Mouse (Mus musculus) thymus, adult 2 months (tissue): Measurements from ENCODE around the gene Thoc6.

ENCODE experiments used
- CTCF ChIP-seq: fragments of 200-500 bp; IDR thresholded peaks from 2 replicates; pipeline ENCODE4 v1.5.1; 2012; ENCODE audit warnings: mild to moderate bottlenecking, control low read depth, low read length, moderate library complexity, borderline replicate concordance; ENCODE audit not compliant: control insufficient read depth, poor library complexity, insufficient read depth; ENCODE audit errors: extremely low read depth
- POLR2A ChIP-seq: fragments of 200-500 bp; IDR thresholded peaks from 2 replicates; pipeline ENCODE4 v1.6.1; 2012; ENCODE audit warnings: mild to moderate bottlenecking, low read length, control low read depth, moderate library complexity; ENCODE audit not compliant: control insufficient read depth, poor library complexity, insufficient read depth; ENCODE audit errors: extremely low read depth

DNA sequence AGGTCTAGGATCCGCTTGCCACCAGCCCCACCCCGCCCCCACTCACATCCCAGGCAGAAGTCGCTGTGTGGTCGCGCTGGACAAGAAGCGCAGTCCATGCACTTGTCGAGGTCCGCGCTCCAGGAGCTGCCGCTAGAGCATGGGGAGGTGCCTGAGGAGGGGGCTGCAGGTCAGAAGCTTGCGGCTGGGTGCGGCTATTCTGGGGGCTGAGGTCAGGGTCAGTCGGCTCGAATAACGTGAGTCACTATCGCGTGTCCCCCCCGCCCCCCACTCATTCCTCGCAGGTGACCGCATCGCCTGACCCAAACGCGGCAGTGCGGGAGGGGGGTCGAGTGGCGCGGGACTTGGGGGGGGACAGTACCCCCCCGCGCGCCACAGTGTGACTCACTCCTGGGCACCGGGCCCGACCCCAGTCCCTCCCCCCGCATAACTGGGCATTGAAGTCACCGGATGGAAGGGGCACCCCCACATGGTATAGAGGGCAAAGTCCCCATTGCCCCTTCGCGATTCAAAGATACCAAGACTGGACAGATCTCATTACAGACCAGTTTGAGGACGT lies 2.9 kb upstream of the Thoc6 start:
- TF ChIP-seq CTCF (no peak), POLR2A (no peak)
